Mouse (Mus musculus) embryonic facial prominence, embryonic 11.5 days (tissue): ENCODE measurements around the gene Mysm1. TPM values are rescaled to one million over a fixed set of nuclear protein-coding genes. Genes with fewer than 3 reads are reported as not detected.
A peak's percentile ranks its signal among the peaks of the same experiment; 100 is the strongest.

Source experiments
- ATAC-seq: fragments of 200-750 bp; cut with Nextera tagmentation; replicated peaks from 2 replicates; pipeline ENCODE4 v1.8.0; 2017; ENCODE audit warnings: low read depth; ENCODE audit not compliant: insufficient number of reproducible peaks, low FRiP score, low TSS enrichment
- DNase-seq: peaks from one replicate; pipeline ENCODE4 v3.0.0-alpha.2; 2015; ENCODE audit warnings: low spot score
- H3K27ac ChIP-seq: fragments of 300-500 bp; sonication (generic); replicated peaks from 2 replicates; pipeline ENCODE4 v1.5.1; 2014; ENCODE audit warnings: mild to moderate bottlenecking, low read depth, low read length, control low read depth
- H3K27me3 ChIP-seq: fragments of 300-500 bp; sonication (generic); 2 replicates; pipeline ENCODE4 v1.6.1; 2014; ENCODE audit warnings: mild to moderate bottlenecking, low read length, moderate library complexity, mixed read lengths; ENCODE audit not compliant: control insufficient read depth, insufficient read depth
- H3K36me3 ChIP-seq: fragments of 300-500 bp; sonication (generic); replicated peaks from 2 replicates; pipeline ENCODE4 v1.6.1; 2014; ENCODE audit warnings: low read depth, mild to moderate bottlenecking, low read length, moderate library complexity, mixed read lengths; ENCODE audit not compliant: control insufficient read depth, insufficient read depth
- H3K4me1 ChIP-seq: fragments of 300-500 bp; sonication (generic); 2 replicates; pipeline ENCODE4 v1.6.1; 2014; ENCODE audit warnings: low read length, mixed read lengths; ENCODE audit not compliant: control insufficient read depth, insufficient read depth
- H3K4me2 ChIP-seq: fragments of 300-500 bp; sonication (generic); 2 replicates; pipeline ENCODE4 v1.6.1; 2014; ENCODE audit warnings: low read depth, mild to moderate bottlenecking, control low read depth, low read length, moderate library complexity
- H3K4me3 ChIP-seq: fragments of 300-500 bp; sonication (generic); 2 replicates; pipeline ENCODE4 v1.5.1; 2014; ENCODE audit warnings: low read depth, low read length, control low read depth
- H3K9ac ChIP-seq: fragments of 300-500 bp; sonication (generic); replicated peaks from 2 replicates; pipeline ENCODE4 v1.6.1; 2014; ENCODE audit warnings: mild to moderate bottlenecking, control low read depth, low read length
- H3K9me3 ChIP-seq: fragments of 300-500 bp; sonication (generic); replicated peaks from 2 replicates; pipeline ENCODE4 v1.6.1; 2016; ENCODE audit warnings: mild to moderate bottlenecking, low read length, inconsistent platforms, mixed read lengths; ENCODE audit not compliant: control insufficient read depth
- WGBS: fragments of 180-500 bp; shearing (Covaris S2); extraction: QIAGEN DNeasy Blood & Tissue Kit; methylation state at CpG from one replicate; pipeline ENCODE4 v1.1.7; 2014; 5-methylcytosine and 5-hydroxymethylcytosine counted together
- polyA plus RNA-seq: library from polyadenylated mRNA; unstranded; fragments of >200 nt; fragmentation: Nextera tagmentation; extraction: Ambion mirVana; gene quantifications from 2 replicates; pipeline ENCODE4 v1.2.1, GENCODE M21; 2014

Gene Mysm1
- polyA plus RNA-seq, 1 experiment from 2014 or later, result 25.4 TPM

DNA sequence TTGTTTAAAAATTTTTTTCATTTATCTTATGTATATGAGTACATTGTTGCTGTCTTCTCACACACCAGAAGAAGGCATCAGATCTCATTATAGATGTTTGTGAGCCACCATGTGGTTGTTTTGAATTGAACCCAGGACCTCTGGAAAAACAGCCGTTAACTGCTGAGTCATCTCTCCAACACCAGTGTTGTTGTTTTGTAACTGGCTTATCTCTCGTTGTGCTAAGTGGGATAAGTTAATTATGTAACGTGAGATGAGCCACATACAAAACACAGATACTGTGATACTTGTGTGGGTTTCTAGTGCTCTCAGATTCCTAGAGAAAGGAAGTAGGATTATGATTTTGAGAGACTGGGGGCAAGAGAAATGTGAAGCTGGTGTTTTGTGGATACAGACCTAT lies 11.3 kb upstream of the Mysm1 start:
- H3K9ac ChIP-seq, result no peak overlapping the region
- WGBS, result 44% methylated on average over 3 of the region's 3 CpGs
- H3K9me3 ChIP-seq, result no peaks in the 10 kb centered on the region
- H3K36me3 ChIP-seq, result no peaks in the 10 kb centered on the region
- H3K4me3 ChIP-seq, result no peak overlapping the region
- ATAC-seq (no peak), DNase-seq (no peak)
- H3K4me1 ChIP-seq, result no peaks in the 10 kb centered on the region
- no peak overlapping the region for H3K27ac ChIP-seq
- H3K27me3 ChIP-seq, result no peaks in the 10 kb centered on the region
- H3K4me2 ChIP-seq, result no peak overlapping the region

DNA sequence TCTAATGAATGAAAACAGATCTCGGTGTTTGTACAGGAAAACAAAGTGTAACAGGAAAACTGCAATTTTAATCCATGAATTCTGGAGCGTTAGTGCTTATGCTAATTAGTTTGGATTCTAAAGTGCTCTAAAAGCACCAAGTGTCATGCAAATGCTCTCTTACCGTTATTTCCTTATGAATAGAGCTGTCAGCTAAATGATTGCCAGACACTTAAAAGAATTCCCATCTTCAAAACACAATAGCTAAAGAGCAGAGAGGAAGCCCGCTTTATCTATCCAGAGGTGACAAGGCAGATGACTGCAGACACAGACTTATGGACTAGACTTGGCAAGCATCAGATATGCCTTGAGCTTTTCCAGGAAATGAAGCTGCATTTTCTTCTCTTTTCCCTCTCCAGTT lies 8.8 kb upstream of the Mysm1 start:
- Histone ChIP-seq H3K36me3 (no peaks in the 10 kb centered on the region), H3K4me2 (no peak overlapping the region), H3K27ac (no peak overlapping the region), H3K4me3 (no peak overlapping the region), H3K9me3 (no peaks in the 10 kb centered on the region), H3K4me1 (no peaks in the 10 kb centered on the region), H3K27me3 (no peaks in the 10 kb centered on the region), H3K9ac (no peak overlapping the region)
- ATAC-seq (no peak), DNase-seq (no peak)
- 41% methylated on average over 4 of the region's 4 CpGs for WGBS

DNA sequence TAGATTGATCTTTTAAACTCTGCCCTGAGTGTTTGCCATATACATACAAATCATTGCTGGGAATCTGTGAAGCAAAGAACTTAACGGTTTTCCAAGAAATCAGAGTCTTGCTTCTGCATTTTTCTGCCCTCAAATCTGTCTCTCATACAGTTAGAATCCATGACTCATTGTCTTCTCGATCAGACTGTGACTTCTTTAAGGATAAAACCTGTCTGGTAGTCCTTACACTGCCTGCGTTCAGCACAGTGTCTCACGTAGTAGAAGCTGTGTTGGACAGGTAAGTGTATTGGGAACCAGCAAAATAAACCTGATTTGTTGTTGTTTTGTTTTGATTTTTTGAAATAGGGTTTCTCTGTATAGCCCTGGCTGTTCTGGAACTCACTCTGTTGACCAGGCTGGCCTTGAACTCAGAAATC lies 608 bp upstream of the Mysm1 start:
- peak overlapping the region; percentile 89 for H3K4me3 ChIP-seq
- no peak for ATAC-seq
- 56% methylated on average over 4 of the region's 4 CpGs for WGBS
- no peaks in the 10 kb centered on the region for H3K27me3 ChIP-seq
- peak overlapping the region; percentile 42 for H3K4me2 ChIP-seq
- H3K9me3 ChIP-seq, result no peaks in the 10 kb centered on the region
- DNase-seq, result peak; percentile 21
- no peak overlapping the region for H3K27ac ChIP-seq
- H3K36me3 ChIP-seq, result no peaks in the 10 kb centered on the region
- H3K9ac ChIP-seq, result peak overlapping the region; percentile 91
- peaks cover 2% of the 10 kb centered on the region; the same call in 1 of the 2 replicates for H3K4me1 ChIP-seq

DNA sequence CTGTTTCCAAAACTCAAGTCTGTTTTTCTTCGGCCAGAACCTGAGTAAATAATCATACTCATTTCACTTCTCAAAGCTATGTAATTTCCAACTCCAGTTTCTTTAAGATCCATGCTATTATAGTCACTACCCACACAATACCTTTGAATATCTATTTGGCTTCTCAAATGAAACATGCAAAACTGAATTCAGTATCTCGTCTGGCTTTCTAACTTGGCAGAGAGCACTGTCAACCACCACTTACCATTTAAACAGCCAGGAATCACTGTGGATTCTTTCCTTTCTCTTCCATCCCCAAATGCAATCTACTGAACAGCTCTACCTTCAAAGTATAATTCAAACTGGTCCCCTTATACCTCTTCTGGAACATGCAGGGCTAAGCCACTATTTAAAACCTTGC lies 5.6 kb downstream of the Mysm1 start:
- ATAC-seq, result no peak
- no peak overlapping the region for H3K27ac ChIP-seq
- no peaks in the 10 kb centered on the region for H3K9me3 ChIP-seq
- WGBS, result 88% methylated on average over 2 of the region's 2 CpGs
- DNase-seq, result no peak
- no peak overlapping the region for H3K4me3 ChIP-seq
- no peak overlapping the region for H3K9ac ChIP-seq
- peaks cover 2% of the 10 kb centered on the region; the same call in 1 of the 2 replicates for H3K4me1 ChIP-seq
- H3K27me3 ChIP-seq, result no peaks in the 10 kb centered on the region
- H3K36me3 ChIP-seq, result peaks cover 6% of the 10 kb centered on the region
- no peak overlapping the region for H3K4me2 ChIP-seq

DNA sequence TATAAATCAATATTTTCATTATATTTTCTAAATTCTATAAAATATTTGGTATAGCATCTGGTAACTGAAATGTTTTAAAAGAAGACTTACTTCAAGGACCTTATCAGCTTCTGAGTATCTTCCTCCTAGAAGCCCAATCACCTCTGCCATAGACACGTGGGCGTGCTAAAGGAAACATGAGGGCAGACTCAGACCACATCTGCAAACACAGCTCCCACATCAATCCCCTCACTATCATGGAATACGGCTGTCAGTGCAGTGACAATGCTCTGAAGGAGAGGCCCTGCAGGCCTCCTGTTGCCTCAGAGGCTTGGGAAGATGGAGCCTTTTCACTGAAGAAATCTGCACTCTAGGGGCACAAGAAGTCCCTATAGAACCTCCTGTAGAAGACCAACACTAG lies 26.1 kb downstream of the Mysm1 start:
- ATAC-seq, result no peak
- WGBS, result 89% methylated on average over 3 of the region's 3 CpGs
- no peaks in the 10 kb centered on the region for H3K4me1 ChIP-seq
- no peak overlapping the region for H3K27ac ChIP-seq
- no peaks in the 10 kb centered on the region; the same call in 1 of the 2 replicates for H3K36me3 ChIP-seq
- H3K9me3 ChIP-seq, result no peaks in the 10 kb centered on the region
- no peak overlapping the region for H3K4me2 ChIP-seq
- DNase-seq, result no peak
- no peaks in the 10 kb centered on the region for H3K27me3 ChIP-seq
- H3K9ac ChIP-seq, result no peak overlapping the region
- no peak overlapping the region for H3K4me3 ChIP-seq

DNA sequence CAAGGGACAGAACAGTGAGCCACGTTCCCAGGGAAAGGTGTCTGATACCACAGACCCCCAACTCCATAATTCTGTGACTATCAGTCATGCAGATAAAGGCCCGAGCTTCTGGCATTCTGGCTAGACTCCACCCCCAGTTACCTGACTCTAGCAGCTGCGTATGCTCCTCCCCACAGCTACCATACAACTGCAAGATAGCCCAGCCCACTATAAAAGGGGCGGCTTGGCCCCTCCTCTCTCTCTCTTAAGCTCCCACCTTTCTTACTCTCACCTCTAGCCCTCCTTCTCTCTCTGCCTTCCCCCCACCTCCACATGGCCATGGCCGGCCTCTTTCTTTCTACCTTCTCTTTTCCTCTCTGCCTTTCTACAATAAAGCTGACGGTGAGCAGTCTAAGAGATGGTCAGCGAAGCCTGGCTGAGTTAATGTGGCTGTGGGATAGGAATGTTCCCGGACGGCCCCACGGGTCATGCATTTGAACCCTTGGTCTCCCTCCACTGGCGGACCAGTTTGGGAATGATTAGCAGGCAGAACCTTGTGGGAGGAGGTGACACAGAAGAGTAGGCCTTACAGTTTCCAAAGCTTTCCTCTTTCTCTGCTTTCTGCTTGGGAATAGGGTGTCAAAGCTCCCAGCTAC lies 37.6 kb downstream of the Mysm1 start:
- ATAC-seq, result no peak

DNA sequence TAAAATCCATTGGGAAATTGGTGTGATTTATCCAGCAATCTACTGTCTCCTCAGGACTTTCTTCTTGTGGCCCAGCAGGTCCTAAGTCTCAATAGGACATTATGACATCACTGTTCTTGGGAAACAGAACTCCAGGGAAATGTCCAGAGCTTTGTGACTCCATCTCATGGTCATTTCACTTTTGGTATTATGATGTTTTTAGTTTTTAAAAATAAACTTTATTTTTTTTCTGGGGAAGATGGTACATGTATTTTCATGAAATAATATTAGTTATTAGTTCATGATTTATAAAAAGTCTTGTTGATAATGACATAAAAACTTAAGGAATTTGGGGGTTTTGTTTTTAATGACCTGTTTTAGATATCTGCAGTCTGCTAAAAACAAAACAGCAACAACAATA lies 50.2 kb downstream of the Mysm1 start, which contains the start of gene Eqtn:
Gene Eqtn (minus strand): TSS at position 101 of the 400 bp plus-strand sequence.
- Histone ChIP-seq H3K4me3 (no peak within 1 kb of the TSS), H3K27ac (no peak within 1 kb of the TSS)

More for the DNA sequence above, 37.6 kb downstream of the Mysm1 start:
- no peak overlapping the region for H3K9ac ChIP-seq
- no peak overlapping the region for H3K4me3 ChIP-seq
- H3K27me3 ChIP-seq, result no peaks in the 10 kb centered on the region
- H3K9me3 ChIP-seq, result no peaks in the 10 kb centered on the region
- no peak overlapping the region for H3K4me2 ChIP-seq
- 75% methylated on average over 11 of the region's 11 CpGs for WGBS
- H3K27ac ChIP-seq, result no peak overlapping the region
- DNase-seq, result no peak
- no peaks in the 10 kb centered on the region for H3K4me1 ChIP-seq
- no peaks in the 10 kb centered on the region for H3K36me3 ChIP-seq

DNA sequence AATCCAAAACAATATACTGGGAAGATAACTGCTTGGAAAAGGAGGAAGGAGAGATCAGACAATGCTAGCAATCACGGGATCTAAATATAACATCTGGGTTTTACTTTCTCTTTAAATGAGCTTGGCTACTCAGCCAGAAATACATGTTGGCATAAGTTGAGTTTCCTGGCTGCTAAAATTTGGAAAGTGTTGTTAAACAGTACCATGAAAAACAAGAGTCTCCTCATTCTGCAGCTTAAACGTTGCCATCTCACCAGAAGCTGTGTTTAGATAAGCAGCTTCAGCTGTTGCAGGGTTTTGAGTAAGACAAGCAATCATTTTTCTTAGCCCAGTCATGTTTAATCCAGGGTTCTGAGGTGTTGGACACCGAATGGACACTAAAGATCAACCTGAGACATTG lies 77.1 kb downstream of the Mysm1 start:
- ATAC-seq (no peak), DNase-seq (no peak)
- Histone ChIP-seq H3K27ac (no peak overlapping the region), H3K36me3 (no peaks in the 10 kb centered on the region), H3K4me1 (no peaks in the 10 kb centered on the region), H3K4me2 (no peak overlapping the region), H3K9ac (no peak overlapping the region), H3K4me3 (no peak overlapping the region), H3K27me3 (no peaks in the 10 kb centered on the region), H3K9me3 (no peaks in the 10 kb centered on the region)
- WGBS, result 79% methylated on average over 3 of the region's 3 CpGs

More for the DNA sequence above, 50.2 kb downstream of the Mysm1 start, which contains the start of gene Eqtn:
- ATAC-seq (no peak), DNase-seq (no peak)
- H3K4me1 ChIP-seq, result no peaks in the 10 kb centered on the region
- no peaks in the 10 kb centered on the region for H3K27me3 ChIP-seq
- H3K9ac ChIP-seq, result no peak within 1 kb of the TSS
- H3K9me3 ChIP-seq, result no peaks in the 10 kb centered on the region
- H3K36me3 ChIP-seq, result no peaks in the 10 kb centered on the region
- H3K4me2 ChIP-seq, result no peak within 1 kb of the TSS
